Mouse (Mus musculus) adrenal gland, adult 2 months (tissue): ENCODE data around the gene Supv3l1. TPM values are rescaled to one million over a fixed set of nuclear protein-coding genes. Genes with fewer than 3 reads are reported as not detected.
A peak's percentile ranks its signal among the peaks of the same experiment; 100 is the strongest.
"Not testable (repeated sequence)": the region's sequence is repeated elsewhere in the genome, so short reads cannot be mapped to it uniquely, and the experiment has no call there.

Experiments used
- DNase-seq: peaks from one replicate; pipeline ENCODE4 v3.0.0; 2021
- long read RNA-seq: library from polyadenylated mRNA; stranded (forward); transcript quantifications from one replicate; pipeline ENCODE4 v2.0.0, GENCODE M21; 2021
- polyA plus RNA-seq: library from polyadenylated mRNA; depleted of rRNA; stranded (reverse); fragments of >200 nt; gene quantifications from 2 replicates; pipeline ENCODE4 v1.2.3, GENCODE M21; 2012; rRNA removed
- total RNA-seq, 2 experiments: library from RNA; stranded (reverse); gene quantifications; 2 replicates each; pipeline ENCODE4 v1.2.3; 2021

Supv3l1 gene
- total RNA-seq: 10 to 100 TPM; 33.6 to 36.7 TPM
- polyA plus RNA-seq: 19.7 and 25.4 TPM in 2 replicates
- long read RNA-seq, transcript Supv3l1-201 (15 exons, 2,604 nt): major isoform, 25 of 31 reads
- long read RNA-seq, partial matches to known transcripts: 0 of 31 reads
- long read RNA-seq, other reads (novel, unspliced or antisense): 5 of 31 reads

DNA sequence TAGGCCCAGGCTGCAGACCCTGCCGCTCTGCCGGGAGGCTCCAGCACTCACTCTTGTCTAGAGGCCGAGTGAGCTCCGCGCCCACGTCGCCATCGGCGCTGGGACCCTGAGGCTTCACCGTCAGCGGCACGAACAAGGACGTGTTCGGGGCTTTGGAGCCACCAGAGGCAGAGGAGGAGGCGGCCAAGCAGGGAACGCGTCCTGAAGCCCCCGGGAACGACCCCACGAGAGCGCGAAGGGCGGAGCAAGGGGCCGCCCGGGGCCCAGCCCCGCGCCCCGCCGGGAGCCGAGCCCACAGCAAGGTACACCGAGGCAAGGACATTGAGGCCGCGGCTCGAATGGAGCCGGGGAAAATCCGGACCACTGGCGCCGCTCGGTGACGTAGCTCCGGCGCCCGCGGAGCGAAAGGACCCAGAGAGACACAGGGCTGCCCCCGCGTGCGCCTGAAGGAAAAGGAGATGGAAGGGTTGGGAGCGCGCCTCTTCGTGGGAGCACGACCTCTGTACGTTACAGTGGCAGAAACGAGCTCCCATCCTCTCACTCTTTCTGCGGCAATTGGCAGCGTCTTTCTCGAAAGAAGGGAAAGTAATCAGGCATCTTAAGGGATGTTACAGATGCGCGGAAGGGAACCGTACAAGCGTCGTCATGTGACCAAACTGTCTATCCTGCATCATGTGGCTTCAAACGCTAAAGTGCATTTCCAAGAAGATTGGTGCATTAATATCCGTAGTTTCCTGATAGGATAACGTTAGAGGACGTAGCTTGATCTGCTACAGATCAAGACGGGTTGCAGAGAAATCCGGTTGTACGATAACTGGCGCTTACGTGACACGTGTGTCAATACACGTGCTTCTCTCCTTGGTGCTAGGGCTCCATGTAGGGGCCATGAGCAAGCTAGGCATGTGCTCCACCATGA, at the start of gene Supv3l1, which contains the start of gene 4930507D05Rik:
TSS of gene Supv3l1 (minus strand) at position 375 of the 916 bp plus-strand sequence.
TSS of gene 4930507D05Rik (plus strand) at position 126 of the 916 bp plus-strand sequence.
- peak; percentile 91 for DNase-seq

DNA sequence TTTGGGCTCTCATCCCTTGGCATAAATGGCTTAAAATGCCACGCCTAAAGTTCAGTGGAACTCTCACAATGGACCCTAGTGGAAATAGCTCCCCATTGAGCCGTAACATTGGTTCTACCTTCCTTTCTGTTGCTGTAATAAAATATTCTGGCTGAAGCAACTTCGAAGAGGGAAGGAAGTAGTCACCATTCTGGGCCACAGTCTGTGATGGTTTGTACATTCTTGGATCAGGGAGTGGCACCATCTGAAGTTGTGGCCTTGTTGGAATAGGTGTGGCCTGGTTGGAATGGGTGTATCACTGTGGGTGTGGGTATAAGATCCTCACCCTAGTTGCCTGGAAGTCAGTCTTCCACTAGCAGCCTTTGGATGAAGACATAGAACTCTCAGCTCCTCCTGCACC, 42.1 kb upstream of the Supv3l1 start:
- not testable (repeated sequence) for DNase-seq

DNA sequence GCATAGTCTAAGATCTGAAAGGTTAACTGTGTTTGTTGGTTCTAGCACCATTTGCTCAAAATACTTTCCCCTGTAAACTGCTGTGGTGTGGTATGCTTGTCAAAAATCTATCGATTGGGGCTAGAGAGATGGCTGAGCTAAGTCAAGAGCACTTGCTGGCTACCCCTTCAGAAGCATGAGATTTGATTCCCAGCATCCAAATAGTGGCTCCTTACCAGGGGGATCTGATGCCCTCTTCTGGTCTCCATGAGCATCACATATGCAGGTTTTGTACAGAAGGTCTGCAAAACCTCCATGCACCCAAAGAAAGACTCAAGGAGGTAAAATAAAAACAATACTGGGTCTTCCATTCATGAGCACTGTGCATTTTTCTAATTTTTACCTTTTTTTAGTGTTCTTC, 38.7 kb upstream of the Supv3l1 start:
- DNase-seq: peak; percentile 65

DNA sequence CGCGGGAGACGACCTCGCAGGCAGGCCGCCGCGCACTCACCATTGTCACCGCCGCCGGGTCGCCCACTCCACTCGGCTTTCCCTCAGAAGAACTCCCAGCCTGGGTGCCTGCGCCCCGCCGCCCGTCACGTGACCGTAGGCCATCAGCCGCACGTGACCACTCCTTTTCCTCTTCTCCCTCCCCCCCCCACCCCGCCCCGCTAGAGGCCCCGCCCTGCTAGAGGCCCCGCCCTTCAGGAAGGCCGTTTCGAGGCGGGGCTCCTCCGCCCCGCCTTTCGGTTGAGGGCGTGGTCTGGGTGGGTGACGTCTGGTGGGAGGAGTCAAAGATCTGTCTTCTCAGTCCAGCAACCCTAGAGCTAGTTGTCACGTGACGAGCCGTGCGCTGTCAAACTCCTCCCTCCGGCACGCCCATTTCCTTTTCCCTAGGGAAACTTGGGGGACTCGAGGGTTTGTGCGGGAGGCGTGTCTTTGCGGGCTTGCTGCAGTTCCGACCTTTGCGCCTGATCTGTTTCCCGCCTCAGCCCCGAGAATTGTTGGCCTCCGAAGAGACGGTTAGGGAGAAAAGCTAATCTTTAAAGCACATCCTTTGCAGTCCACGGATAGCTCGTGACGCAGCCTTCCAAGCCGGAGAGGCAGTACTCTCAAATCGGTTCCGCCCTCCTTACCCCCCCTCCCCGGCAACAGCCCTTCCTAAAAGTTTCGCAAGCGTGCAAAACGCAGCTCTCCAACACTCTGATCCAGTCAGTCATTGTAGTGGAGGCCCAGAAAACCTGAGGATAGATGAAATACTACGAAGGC, 37.3 kb upstream of the Supv3l1 start, which contains the start of gene Vps26a:
TSS of gene Vps26a (minus strand) at position 188 of the 798 bp plus-strand sequence.
- DNase-seq: peak; percentile 100

DNA sequence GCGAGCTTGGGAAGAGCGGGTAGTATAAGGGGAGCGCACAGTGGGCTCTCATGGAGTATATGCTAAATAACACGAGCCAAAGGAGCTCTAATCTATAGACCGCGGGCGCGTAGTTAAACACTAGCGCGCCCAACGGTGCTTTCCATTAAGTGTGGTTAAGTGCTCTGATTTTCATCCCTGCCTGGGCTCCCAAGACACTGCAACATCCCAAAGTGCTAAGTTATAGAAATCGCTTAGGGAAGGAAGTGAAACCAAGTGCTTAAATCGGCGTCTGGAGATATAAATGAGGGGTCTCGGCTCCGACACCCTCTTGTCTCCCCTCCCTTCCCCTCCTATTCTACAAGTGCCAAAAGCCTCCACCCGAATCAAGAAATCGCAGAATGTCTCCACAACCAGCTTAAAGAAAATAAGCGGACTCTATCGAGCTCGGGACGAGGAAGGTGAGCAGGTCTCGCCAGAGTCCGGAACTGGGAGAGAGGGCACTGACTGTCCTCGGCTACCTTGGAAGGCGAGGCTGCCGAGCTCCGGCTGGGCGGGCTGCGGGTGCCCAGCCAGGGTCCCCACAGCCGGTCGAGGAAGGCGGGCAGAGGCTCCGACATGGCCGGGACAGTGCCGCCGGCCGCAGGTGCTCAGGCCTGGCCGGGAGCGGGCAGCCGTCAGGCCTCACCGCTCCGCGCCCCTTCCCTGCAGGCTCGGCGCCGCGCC, 36.5 kb upstream of the Supv3l1 start:
- no peak for DNase-seq

DNA sequence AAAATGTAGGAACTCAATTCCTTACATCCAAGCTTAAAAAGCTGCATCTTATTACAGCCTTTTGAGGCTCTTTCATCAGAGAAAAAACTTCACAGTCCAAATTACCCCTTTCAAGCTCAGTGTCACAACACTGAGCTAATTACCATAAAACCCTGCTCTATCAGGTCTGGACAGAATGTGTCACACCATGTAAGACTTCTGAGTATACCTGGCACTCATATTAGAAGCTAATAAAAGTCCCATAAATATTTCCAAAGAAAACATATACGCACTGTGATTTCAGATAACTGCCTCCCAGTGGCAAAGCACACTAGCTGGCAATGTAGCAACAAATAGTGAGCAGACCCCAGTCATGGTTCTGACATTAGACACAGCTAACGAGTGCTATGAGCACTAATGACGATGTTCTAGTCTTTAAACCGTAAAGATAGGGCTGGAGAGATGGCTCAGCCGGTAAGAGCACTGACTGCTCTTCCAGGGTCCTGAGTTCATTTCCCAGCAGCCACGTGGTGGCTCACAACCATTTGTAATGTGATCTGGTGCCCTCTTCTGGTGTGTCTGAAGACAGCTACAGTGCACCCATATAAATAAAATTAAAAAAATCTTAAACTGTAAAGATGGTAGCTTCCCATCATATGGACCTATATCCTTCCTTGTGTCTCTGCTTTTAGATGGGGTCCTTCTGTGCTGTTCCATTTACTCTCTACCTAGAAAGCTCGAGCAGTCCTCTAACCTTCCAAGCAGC, 31.7 kb upstream of the Supv3l1 start:
- DNase-seq: no peak

DNA sequence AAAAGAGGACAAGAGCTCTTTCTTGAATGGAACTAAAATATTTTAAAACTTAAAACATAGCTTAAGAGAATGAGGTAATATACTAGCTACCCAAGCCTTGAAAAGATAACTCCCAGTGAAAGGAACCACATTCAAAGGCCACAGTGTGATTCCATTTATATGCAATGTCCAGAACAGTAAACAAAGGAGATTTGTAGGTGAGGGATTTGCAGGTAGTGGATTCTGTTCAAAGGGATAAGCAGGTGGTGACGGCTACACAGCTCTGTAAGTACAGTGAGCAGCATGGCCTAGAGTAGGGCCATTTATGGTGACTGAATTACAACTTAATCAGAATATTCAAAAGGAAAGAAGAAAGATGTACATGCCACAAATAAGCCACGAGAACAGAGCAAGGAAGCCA, 27.4 kb upstream of the Supv3l1 start:
- DNase-seq: no peak

DNA sequence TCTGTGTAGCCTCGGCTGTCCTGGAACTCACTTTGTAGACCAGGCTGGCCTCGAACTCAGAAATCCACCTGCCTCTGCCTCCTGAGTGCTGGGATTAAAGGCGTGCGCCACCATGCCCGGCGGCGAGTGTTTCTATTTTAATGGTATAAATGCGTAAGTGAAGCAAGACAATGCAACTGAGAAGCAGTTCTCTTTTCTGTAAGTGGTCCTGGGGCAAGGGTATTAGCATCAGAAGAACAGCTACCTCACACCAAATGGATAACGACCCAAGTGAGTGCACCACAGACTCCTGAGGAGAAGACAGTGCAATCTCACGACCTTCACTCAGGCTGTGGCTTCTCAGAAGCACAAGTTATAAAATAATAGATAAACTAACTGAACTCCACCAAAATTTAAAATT, 25.4 kb upstream of the Supv3l1 start:
- no peak for DNase-seq

DNA sequence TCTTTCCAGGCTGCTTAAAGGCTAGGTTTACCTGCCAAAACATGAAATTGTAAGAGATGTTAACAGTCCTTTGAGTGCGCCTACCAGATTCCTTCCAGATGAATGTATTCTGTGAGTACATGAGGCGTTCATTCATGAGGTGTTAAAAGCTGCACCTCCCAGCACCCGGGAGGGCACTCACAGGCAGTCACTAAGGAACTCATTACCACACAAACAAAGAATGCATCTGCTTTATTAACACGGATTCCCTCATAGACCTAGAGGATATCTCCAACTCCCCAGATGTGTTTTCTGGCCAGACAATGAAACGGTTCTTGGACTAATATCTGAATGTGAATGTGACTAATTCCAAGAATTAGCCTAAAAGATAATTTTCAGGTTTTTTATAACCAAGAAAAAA, 21.6 kb upstream of the Supv3l1 start:
- DNase-seq: no peak

DNA sequence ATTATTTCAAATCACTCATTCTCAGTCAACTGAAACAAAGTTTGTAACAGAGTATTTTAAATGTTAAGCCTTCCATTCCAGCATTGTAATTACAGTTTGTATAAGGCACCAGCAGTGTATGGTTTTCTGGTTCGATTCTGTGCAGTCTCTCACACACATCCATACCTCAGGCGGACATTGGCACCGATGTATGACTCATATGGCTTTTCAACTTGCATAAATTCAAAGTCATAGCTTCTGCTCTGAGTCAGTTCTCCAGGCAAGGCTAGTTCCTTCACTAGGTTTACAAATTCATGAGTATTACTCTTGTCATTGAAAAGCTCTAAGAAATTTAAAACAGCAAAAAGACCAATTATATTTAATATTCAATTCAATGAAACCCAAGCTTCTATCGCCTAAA, 20.2 kb upstream of the Supv3l1 start:
- DNase-seq: peak; percentile 13

DNA sequence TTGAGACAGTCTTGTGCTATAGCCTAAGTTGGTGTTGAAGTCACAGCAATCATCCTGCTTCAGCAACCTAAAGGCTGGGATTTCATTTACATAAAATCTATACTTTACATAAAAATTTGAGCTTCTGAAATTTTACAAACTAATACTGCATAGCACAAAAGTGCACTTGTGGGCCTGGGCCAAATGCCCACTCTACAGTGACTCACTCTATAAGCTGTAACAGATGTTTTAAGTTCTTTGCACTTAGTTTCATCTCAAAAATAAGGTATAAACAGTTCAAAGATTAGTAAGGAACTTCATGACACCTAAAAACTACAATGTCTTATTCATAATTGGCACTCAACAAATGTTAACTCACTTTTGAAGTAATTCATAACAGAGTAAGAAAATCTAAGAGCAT, 11.8 kb upstream of the Supv3l1 start:
- DNase-seq: no peak

DNA sequence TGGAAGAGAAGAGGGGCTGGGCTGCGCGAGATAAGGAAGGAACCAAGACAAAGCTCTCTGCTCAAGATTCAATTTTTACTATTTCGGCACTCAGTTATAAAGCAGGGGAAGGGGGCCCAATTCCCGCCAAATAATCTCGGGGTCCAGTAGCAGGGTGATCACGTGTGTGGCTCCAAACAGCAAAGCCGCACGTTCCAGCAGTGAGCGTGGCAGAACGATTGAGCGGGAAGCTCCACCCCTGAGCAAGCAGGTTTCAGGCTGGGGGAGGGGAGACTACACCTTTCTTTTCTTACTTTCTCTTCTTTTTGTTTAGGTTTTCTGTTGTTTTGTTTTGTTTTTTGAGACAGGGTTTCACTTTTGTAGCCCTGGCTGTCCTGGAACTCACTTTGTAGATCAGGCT, 2.5 kb upstream of the Supv3l1 start:
- DNase-seq: not testable (repeated sequence)

DNA sequence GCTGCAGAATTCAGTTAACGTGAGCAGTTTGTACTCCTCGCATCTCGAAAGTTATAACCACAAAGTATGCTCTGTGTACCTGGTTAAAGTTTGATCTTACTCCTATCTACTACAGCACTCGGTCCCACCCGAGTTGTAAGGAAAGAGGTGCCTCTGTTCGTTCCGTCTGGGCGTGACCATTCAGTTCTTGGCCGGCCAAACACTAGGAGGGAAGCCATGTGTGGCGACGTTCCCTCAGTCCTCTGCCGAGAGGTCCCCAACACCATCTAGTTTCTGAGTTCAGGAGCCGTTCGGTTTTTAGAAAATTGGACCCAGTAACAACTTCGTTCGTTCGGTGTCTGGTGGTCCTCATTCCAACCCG, 722 bp upstream of the Supv3l1 start:
- DNase-seq: no peak

DNA sequence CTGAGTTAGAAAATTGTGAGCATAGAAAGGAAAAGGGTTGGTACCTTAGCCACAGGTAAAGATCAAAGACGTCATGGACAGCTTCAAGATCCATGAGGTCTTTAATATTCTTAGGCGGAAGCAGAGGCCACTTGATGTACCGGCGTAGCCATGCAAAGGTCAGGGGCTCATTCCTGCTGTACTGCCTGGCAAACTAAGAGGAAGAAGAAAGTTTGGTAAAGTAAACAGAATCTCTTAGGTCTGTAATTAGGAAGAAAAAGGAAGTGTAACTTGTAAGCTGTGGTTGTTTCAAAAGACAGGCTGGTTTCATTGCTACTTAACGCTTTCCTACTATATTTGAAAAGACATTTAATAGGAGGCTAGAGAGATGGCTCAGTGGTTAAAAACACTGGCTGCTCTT, 19.1 kb downstream of the Supv3l1 start:
- no peak for DNase-seq

DNA sequence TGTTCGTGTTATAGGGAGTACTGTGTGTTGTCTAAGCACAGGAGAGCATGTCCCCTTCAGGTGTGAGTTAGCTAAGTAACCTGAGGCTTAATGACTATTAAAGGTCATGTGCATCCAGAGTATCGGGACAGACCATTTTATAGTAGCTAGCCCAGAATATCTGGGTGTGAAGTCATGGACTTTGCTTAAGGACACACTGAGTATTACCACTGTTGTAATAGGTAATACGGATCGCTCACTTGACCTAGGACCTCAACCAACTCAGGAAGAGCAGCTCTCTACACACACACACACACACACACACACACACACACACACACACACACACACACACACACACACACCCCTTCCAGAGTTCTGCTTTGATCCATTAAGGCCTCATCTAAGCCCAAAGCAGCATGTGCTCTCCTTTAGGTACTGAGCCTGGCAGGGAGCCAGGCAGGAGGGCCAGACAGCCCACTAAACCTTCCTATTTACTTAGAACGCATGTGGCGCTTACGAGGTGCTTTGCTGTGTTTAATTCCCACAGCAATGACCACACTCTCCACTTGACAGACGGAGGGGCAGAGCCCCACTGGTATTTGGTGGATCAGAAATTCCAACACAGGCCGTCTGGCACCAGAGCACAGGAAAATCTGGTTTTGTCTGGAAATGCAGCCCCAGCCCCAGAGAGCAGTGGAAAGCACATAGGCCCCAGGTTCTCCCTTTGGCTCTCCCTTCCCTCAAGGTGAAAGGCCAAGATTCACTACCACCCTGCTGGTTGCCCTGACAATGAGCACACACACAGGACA, 24.3 kb downstream of the Supv3l1 start:
- DNase-seq: no peak

DNA sequence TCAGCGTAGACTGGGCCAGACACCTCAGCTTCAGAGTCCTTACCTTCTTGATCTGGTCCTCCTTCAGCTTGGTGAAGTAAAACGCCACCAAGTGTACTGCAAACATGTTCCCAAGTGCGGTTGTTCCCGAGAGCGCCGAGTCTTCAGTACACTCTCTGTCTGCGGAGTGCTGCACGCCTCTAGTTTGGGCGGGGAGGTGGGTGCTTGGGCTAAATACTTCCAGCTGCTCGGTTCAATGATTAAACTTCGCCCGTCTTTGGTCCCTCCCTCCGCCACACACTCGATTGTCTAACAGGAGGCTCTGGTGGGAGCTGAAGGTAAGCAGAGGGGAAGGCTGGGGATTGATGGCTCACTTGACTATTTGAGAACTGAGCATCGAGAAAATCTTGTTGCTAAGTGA, 27.3 kb downstream of the Supv3l1 start, which contains the start of gene Hkdc1:
TSS of gene Hkdc1 (minus strand) at position 237 of the 400 bp plus-strand sequence.
- no peak for DNase-seq

DNA sequence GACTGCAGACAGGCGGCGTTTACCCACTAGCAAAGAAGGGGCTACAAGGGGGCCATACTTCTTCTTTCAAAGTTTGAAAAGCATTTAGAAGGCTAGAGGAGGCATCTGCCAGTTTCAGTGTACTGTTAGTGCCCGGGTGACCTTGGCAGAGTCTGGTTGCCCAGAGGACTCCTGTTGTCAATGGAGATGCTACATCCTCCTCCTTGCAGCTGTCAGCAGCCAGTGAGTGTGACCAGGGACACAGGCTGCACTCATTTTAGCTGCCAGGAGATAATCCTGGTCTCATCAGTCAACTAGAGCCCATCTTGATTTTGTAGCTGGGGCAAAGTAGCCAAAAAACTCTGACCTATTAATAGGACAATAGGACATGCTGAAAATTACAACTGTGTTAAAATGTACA, 28.4 kb downstream of the Supv3l1 start:
- no peak for DNase-seq

DNA sequence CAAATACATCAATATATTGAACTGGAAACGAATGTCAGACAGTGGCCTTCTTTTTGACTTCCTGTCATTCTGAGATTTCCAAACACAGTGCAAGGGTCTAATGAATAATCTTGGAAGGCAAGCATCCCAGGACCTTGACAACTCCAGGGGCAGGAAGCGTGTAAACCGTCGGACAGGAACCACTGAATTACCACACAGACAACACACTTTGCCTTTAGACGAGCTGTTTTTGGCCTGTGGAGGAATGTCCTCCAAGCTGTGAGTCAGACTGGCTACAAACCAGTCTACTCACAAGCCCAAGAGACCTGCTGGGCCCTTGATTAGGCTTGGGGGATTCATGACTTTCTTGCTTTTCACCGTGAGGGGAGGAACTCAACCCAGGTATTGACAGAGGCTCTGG, 29.1 kb downstream of the Supv3l1 start:
- no peak for DNase-seq

DNA sequence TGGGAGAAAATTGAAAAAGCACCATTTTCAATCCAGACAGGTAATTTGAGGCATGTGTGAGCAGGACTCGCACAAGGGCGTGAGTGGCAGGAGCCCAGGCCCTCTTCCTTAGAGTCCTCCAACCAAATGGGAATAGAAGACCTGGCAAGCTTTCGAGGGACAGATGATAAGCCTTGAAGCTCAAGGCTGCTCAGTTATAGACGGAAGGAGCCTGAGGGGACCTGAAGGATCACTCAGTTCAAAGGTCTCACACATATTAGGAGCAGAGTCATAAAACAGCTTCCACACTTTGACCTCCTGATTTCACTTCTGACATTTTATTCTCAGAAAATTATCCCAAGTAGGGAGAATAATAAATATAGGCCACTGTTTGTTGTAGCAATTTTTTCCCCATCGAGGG, 30.1 kb downstream of the Supv3l1 start:
- DNase-seq: no peak

DNA sequence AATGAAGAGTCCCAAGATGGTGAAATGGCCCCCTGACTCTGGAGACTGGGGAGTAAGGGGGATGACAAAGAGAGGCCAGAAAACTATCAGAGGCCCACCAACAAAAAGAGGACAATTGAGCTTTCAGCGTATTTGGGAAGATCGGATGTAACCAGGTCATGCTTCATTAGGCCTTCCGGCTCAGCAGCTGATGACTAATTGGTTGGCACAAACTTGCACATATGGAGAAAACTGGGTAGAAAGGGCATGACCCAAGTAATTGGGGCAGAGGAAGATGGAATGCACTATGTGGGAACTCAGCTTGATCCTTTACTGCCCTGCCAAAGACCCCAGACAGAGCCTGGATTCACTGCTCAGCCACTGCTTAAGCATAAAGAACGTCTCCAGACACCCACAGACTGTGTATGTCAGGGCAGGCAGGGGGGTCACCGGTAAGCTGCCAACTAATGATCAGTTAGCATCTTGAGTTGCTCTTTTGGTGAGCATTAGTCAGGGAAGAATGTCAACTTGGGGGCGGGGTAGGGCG, 30.6 kb downstream of the Supv3l1 start:
- peak; percentile 11 for DNase-seq
